Mouse (Mus musculus) gonadal fat pad, adult 2 months (tissue): ENCODE results near the gene Morc4. TPM values are rescaled to one million over a fixed set of nuclear protein-coding genes. Genes with fewer than 3 reads are reported as not detected.

Experiments
- DNase-seq: peaks from one replicate; pipeline ENCODE4 v3.0.0-alpha.2; 2012; ENCODE audit warnings: low read depth
- polyA plus RNA-seq: library from polyadenylated mRNA; depleted of rRNA; stranded (reverse); fragments of >200 nt; gene quantifications from 2 replicates; pipeline ENCODE4 v1.2.3, GENCODE M21; 2012; rRNA removed

Gene Morc4
- 17.8 and 21.5 TPM in 2 replicates for polyA plus RNA-seq

DNA sequence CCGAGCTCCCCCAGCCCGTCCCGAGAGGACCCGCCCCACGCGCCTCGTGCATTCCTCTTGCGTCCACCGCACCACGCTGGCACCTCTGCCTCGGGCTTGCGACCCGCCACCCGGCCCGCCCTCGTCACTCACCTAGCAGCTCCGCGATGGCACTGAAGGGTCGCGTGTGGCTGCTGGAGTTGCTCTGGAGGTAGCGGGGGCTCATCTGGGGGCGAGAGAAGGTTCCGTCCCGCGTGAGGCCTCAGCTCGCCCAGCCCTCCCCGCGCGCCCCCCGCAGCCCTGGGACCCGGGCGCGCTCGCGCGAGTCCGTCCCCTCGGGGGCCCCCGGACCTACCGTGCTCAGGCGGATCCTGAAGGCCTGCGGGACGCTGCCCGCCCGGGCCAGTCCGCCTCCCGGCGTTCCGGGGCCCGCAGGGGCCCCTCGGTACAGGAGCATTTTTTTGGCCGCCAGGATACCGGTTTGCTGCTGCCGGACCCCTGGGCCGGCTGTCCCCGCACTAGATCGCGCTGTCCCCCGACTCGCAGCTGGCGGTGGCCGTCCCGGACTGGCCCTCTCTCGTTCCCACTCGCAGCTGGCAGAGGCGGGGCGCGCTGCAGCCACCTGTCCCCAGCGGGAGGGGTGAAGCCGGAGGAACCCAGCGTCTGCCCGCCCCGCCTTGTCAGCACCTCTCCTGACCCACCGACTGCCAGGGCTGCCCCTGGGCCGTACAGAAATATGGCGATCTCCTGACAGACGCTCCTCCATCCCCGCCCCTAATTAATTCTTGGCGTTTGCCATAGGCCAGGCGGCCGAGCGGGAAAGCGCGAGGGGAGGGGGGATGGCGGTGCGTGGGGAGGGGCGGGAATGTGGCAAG lies at the start of gene Morc4:
TSS of gene Morc4 (minus strand) at position 740 of the 854 bp plus-strand sequence.
- DNase-seq, result no peak

DNA sequence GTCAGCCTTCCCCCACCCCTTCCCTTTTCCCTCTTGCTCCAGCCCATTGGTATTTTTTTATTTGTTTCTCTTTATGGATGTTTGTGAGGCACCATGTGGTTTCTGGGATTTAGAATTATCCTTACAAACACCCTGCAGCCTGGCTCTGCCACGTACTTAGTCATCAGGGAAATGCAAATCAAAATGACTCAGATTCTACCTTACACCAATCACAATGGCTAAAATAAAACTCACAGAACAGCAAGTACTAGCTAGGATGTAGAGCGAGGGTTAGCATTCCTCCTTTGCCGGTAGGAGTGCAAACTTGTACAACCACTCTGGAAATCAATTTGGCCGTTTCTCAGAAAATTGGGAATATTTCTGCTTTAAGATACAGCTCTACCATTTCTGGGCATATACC lies 49.1 kb upstream of the Morc4 start:
- DNase-seq, result no peak

DNA sequence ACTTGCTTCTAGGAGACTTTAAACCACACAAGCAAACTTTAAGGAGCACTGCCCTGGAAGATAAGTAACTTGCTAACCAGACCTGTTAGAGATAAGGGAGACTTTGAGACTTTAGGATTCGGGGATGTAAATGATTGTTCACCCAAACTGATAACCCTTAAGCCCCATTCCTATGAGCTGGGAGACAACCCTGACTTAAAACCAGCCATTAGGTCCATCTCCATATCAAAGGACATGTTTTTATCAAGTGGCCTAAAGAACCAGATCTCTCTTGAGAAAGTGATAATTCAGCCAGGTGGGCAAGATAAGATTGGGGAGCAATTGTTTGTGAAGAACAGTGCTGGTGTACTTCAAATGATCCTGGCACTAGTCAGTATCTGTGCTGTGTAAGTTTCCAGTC lies 19.9 kb upstream of the Morc4 start:
- DNase-seq, result no peak

DNA sequence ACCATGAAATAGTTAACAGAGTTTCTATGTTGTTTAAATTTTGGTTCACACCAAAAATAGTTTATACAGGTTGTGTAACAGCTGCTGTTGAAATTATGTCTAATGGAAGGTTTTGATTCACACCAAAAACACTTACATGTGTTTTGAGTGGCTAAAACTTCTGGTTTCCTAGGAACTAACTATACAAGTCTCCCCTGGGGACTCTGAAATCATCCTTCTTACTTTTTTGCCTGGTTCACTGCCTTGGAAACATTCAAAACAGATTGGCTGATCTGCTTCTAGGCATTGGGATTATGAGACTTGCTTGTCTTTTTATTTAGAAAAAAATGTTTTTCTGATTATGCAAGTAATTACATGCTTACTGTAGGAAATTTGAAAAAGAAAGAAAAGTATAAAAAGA lies 11.7 kb upstream of the Morc4 start:
- no peak for DNase-seq

DNA sequence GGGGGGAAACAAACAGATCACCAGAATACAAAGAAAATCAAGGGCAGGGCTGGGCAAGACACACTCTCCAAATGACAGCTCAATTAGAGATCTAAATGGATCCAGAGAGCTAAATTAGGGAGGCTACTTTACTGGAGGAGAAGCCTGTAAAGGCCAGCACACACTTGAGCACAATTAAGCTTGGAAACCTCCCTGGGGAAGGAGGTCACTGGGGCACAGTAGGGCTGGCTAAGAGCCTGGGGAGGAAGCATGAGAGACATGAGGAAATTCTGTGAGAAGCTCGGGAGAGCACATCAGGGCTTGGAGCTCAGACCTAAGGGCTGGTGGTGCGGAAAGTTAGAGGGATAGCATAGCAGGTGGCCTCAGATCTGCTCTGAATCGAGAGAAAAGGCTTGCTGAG lies 6.5 kb upstream of the Morc4 start:
- DNase-seq, result no peak

DNA sequence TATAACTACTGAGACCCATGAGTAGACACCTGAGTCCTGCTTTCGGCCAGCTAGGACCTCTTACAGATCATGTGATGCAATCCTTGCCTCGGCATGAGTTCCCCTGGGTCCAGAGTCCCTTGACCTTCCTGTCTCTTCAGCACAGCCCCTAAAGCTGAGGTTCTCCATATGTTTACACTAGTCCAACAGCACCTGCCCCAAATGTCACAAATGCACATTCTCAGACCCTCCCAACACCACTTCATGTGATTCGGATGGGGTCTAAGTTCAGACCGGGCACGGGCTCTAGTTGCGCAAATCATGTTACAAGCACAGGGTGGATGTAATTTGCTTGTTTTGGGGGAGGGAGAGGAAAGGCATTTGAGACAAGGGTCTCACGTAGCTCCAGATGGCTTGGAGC lies 5.6 kb upstream of the Morc4 start:
- DNase-seq, result no peak

DNA sequence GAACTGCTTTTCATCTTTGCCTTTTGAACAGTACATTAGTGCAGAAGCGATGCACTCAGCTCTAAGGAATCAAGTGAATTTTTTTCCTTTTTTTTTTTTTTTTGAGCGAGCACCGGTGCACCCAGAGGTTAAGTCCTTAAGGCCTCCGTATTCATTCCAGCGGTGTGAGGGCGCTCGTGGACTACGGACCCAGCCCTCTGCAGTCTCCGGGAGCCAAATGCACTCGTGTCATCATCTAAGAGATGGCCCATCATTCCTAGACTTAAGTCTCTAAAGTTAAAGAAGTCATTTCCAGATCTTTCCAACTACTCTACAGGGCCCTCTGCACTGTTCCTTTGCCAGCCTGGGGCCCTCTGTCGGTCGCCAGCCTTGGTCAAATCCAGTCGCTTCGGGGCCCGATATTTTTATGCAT lies 1.2 kb downstream of the Morc4 start:
- no peak for DNase-seq

DNA sequence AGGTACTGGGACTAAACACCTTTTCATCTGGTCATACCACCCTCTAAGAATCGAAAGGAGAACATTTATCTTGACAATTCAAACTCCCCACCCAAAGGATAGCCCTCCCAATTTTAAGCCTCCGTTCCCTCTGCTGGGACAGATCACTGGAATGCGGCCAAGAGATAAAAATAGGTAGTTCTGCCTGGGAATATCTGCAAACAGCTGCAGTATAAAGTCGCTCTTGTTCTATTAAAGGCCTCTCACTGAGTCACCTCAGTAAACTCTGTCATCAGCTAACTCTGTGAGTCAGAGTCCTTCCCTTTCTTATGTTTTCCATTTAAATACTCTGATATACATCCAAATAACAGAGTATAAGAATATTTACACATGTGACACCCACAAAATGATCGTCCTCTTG lies 12.1 kb downstream of the Morc4 start:
- DNase-seq, result no peak

DNA sequence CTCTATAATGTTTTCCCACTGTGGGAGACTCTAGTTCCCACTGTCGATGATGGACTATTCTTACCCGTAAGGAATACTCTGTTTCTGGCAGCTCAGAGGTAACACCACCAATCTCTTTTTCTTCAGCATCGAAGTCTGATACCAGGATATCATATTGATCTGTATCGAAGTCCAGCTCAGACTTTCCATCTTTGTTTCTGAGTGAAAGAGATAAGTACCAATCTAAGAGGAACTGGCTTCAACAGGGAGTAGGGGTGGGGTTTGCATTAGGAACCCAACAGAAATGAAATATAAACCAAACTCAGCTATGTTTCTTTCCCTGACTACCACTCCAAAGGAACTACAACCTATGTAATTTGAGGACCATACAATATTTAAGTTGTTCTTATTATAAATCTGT lies 16.7 kb downstream of the Morc4 start:
- no peak for DNase-seq

DNA sequence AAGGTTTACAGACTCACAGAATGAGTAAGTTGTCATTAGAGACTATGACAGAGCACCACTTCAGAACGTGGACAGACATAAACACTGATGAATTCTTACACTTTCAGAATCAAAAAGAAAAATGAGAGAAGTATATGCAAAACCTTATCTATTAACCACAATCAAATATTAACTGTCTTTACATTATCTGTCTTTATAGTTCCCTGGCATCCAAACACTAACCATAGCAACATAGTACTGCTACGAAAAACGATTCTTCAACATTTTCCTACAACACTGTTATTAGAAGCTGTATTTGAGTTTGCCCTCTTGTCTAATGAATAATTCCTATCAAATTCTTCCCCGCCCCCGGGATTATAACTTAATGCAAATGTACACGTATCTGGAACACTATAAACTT lies 30.4 kb downstream of the Morc4 start:
- no peak for DNase-seq

DNA sequence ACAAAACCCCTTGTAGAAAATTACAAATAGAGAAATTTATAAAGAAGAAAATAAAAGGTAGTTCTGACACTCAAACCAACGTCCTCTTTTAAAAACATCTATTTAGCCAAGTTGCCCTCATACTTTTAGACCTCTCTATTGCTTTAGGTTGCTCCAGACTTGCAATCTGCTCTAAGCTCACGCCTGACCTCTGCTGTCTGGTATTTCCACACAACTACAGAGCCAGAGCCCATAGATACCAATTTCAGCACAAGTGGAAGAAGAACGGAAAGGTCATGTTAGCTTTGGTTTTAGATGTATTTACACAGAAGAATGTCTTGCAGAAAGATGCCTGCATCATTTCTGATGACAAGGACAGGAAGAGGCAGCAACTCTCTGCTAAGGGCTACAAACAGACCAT lies 32.4 kb downstream of the Morc4 start:
- no peak for DNase-seq

DNA sequence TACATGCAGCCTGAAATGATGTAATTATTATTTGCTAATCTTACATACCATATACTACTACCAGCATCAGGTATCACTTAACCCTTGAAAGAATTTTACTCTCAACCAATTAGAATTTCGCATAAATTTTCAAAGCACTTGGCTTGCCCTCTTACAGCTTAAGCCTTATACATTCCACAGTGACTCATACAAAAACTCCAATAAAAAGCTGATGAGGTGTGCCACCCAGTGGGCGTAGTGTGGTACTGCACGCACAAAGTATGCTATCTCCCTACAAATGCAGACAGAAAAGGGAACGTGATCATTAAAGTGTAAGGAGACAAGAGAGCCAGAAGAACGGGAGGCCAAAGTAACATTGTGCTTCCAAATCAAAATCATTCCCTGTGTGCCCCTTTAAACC lies 39.0 kb downstream of the Morc4 start:
- no peak for DNase-seq

DNA sequence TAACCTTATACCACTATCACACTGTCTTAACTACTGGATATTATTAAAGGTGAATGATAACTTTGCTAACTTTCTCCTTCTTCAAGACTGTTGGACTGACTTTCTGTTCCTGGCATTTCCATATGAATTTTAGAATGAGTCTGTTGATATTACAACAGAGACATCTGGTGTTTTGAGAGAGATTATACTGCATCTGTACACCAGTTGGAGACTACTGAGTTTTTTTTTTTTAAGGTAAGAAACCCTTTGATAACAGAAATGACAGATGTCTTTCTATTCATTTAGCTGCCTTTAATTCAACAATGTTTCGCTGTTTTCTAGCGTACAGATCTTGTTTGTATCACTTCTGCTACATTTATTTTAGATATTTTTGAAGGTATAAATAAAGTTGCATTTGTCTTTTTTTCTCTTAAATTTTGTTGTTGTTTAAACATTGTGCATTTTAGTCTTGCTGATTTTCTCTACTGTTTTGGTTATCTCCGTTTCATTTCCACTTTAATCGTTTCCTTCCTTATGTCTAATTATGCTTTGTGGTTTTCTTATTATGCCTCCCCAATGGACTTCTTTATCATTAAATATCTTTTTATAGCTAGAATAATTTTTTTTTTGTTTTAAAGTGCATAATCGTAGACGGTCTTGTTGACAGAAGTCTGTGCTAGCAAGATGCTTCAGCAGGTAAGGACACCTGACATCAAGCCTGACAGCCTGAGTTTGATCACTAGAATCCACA lies 42.9 kb downstream of the Morc4 start:
- DNase-seq, result no peak

DNA sequence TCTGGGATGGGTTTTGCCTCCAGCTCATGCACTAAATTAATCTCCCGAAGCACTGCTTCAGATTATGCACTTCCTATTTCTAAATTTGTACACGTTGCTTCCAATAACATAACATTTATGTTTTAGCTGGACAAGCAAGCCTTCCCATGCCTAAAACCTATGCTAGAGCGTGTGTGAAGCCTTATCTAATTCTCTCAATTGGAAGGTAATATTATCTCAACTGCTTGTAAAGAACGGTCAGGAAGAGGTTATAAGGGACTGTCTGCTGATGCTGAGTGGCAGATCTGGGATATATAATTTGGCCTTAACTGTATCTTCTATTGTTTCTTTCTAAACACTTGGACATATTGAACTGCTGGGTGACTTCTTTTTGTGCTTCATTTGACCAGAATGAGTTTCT lies 44.6 kb downstream of the Morc4 start:
- no peak for DNase-seq

DNA sequence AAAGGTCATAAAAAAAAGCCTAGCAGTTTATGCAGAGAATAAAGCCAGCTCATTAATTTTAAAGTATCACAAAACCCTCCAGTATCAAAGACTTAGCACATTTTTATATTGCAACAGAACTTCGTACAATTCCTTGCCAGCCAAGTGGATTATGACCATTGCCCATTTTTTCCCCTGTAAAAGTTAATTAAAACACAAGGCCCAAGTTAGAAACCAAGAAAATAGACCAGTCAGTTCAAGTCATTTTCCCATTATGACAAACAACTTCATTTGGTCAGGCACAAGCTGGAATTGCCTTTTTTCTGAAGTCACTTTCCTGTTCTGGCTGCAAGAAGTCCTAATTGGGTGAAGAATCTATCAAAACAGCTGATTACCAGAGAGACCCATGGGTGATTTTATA lies 46.1 kb downstream of the Morc4 start:
- no peak for DNase-seq

DNA sequence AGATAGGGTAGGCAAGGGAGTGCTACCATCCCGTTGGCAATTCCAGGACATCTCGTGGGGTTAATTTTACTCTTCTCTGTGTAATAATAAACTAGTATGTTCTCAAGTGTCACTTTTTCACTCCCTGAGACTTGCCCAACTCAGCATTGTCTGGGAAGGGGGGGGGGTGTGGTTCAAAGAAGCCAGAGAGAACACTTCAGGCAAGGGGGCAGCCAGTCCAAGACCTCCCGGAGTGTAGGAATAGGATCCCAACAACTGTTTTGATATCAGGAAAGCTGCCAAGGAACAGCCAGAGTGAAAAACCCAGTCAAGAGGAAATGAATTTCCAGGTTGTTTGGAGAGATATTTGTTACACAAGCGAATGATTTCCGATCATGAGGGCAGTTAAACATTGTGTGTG lies 56.3 kb downstream of the Morc4 start:
- DNase-seq, result no peak

DNA sequence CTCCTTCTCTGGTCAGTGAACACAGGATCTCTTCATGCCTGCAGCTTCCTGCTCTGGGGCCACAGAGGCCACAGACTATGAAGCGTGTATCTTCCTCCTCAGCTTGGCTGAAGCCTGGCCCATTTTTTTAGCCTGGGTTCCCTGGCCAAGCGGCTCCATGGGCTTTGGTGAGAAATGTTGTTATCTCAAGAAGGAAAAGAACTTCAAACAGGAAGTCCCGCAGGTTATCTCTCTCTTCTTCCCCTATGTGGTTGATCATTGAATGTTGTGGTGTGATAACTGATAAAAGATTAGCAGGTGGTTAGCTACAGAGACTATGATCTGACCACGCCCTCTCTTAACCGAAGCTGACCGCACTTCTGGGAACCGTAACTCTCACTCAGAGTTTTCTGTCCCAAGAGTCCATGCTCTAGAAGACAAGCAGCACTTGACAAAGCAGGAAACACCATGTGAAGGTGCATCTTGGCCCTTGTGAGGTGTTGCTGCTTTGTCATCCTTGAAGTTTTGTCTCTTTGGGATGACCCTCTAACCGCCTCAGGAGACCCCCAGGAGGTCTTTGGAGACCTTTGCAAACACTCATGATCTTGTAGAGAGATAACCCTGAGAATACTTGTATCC lies 57.4 kb downstream of the Morc4 start:
- DNase-seq, result no peak

DNA sequence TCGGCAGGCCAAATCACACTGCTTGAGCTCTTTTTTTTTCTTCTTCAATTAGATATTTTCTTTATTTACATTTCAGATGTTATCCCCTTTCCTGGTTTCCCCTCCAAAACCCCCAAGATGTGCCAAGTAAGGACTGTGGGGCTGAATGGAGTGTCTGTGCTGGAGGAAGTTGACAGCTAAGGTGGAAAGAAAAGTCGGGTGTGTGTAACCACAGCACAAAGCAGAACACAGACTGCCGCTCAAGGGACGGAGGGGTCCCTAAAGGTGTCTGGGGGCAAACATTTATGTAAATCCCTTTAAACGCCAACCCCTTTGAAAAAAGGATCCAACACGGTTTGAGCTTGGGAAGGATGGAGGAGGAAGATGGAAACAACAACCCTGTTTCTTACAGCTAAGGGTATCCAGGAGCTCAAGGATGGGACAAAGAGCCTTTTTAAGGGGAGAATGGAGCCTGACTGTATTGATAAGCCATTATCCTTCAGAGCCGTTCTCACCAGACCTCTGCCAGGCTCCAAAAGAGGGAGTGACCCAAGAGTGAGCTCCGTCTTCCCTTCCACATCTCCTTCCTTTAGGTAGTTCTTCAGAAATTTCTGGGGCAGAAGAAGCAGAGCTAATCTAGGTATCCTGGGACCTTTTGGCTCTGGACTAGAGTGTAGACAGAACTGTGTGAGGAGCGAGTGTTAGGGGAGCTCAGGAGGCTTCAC lies 58.0 kb downstream of the Morc4 start:
- DNase-seq, result no peak

DNA sequence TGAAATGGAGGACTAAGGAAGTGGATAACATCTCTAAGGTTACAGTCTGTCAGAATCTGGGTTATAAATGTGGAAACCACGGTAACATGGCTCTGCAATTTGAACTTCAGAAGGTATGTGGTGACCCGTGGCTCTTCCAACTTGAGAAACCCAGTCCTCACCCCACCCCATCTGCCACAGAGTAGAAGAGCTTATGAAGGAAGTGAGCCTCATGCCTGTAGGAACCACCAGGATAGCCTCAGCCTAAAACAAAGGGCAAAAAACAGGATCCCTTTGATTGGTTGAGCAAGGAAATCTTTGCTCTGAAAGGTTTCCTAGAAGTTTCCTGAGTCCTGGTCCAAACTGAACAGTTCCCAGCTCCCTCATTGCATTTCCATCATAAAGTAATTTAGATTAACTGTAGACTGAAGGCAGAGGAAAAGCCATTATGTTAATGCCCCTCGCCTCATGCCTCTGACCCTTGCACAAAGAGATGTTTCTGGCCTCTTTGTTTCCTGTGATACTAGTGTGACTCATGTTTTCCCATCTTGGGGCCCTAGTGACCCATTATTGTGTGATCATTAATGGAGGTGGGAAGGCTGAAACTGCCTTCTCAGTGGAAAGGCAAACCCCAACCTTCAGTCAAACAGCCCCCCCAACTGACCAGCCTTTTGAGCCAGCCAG lies 58.7 kb downstream of the Morc4 start:
- no peak for DNase-seq

DNA sequence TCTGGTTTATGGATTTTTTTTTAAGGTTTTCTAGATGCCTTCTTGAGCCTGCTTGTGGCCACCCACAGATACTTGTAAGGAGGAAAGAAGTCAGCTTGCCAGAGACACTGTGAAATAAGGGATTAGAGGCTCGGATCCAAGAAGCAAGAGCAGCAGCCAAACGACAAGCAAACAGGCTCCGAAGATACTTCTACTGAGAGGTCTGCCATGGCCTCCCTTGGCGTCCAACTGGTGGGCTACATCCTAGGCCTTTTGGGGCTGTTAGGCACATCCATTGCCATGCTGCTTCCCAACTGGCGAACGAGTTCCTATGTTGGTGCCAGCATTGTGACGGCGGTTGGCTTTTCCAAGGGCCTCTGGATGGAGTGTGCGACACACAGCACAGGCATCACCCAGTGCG lies 63.0 kb downstream of the Morc4 start:
- DNase-seq, result no peak

DNA sequence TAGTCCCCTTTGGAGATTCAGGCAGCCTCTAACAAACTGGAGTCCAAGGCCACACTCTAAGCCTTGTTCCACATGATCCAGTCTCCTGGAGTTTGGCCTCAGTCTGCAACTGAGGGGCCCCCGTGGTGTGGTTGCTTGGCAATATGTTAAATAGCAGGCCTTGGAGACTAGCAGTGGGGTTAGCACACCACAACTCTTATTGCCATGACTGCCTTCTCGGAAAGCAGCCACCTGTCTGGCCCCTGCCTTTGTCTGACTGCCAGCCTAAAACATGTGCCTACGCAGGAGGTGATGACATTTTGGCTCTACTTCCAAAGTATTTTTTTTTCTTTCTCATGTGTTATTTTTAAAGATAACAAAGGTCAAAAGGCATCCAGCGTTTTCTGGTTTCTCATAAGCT lies 63.4 kb downstream of the Morc4 start:
- DNase-seq, result no peak

DNA sequence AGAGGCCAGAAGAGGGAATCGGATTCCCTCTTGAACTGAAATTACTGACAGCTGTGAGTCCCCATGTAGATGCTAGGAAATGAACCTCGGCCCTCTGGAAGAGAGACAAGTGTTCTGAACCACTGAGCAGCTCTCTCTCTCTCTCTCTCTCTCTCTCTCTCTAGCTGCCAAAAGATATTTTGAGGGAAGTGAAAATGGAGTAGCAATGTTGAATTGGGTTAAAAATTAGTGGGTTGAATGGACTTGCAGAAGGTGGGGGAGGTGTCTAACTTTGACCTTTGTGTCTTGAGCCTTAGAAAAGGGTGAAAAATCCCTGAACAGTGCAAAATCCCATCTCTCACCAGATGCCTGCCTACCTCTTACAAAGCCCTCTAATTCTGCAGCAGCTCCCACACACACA lies 64.1 kb downstream of the Morc4 start:
- no peak for DNase-seq
